Mouse (Mus musculus) MEL (cell line): Measurements from ENCODE around the gene Acoxl. TPM values are rescaled to one million over a fixed set of nuclear protein-coding genes. Genes with fewer than 3 reads are reported as not detected.

Source experiments
- DNase-seq: peaks from one replicate; pipeline ENCODE4 v3.0.0; 2011; ENCODE audit warnings: low read depth, low spot score
- H3K27ac ChIP-seq: 2 replicates; pipeline ENCODE4 v1.5.1; 2012; ENCODE audit warnings: low read depth, mild to moderate bottlenecking, control low read depth, low read length, moderate library complexity; ENCODE audit not compliant: control insufficient read depth
- H3K27me3 ChIP-seq, 2 experiments: fragments of 150-350 bp in 1 of 2; sonication (generic) in 1 of 2; 2 replicates each; pipeline ENCODE4 v1.6.1; 2012; ENCODE audit warnings: low read length in 2 of 2, mild to moderate bottlenecking in 2 of 2, improper control_type of control experiment in 1 of 2, moderate library complexity in 1 of 2; ENCODE audit not compliant: insufficient read depth in 2 of 2, control insufficient read depth in 1 of 2
- H3K36me3 ChIP-seq, 2 experiments: 2 replicates each; pipeline ENCODE4 v1.6.1; 2012 to 2014; ENCODE audit warnings: low read length in 2 of 2, improper control_type of control experiment in 1 of 2, inconsistent platforms in 1 of 2, mild to moderate bottlenecking in 1 of 2; ENCODE audit not compliant: insufficient read depth in 2 of 2, control insufficient read depth in 1 of 2
- H3K4me1 ChIP-seq, 2 experiments: fragments of 150-350 bp in 1 of 2; sonication (generic) in 1 of 2; 2 replicates each; pipeline ENCODE4 v1.6.1; 2012; ENCODE audit warnings: low read length in 2 of 2, improper control_type of control experiment in 1 of 2, mild to moderate bottlenecking in 1 of 2; ENCODE audit not compliant: insufficient read depth in 2 of 2, control insufficient read depth in 1 of 2
- H3K4me3 ChIP-seq, 2 experiments: fragments of 150-350 bp in 1 of 2; sonication (generic) in 1 of 2; 2 replicates each; pipeline ENCODE4 v1.5.1; 2012; ENCODE audit warnings: low read depth in 2 of 2, low read length in 2 of 2, mild to moderate bottlenecking in 2 of 2, moderate library complexity in 2 of 2, control low read depth in 1 of 2, improper control_type of control experiment in 1 of 2; ENCODE audit not compliant: control insufficient read depth in 1 of 2, insufficient read depth in 1 of 2
- H3K79me2 ChIP-seq: 2 replicates; pipeline ENCODE4 v1.6.1; 2012; ENCODE audit warnings: mild to moderate bottlenecking, low read length, moderate library complexity; ENCODE audit not compliant: control insufficient read depth, poor library complexity, insufficient read depth
- H3K9ac ChIP-seq: 2 replicates; pipeline ENCODE4 v1.6.1; 2012; ENCODE audit warnings: low read depth, mild to moderate bottlenecking, control low read depth, low read length, moderate library complexity; ENCODE audit not compliant: control insufficient read depth, poor library complexity, severe bottlenecking
- H3K9me3 ChIP-seq: fragments of 150-350 bp; sonication (generic); replicated peaks from 2 replicates; pipeline ENCODE4 v1.6.1; 2012; ENCODE audit warnings: mild to moderate bottlenecking, low read length, improper control_type of control experiment, moderate library complexity; ENCODE audit not compliant: insufficient read depth
- CHD1 ChIP-seq: IDR thresholded peaks from 2 replicates; pipeline ENCODE4 v1.6.1; 2012; ENCODE audit warnings: low read depth, mild to moderate bottlenecking, inconsistent platforms, low read length, improper control_type of control experiment
- CTCF ChIP-seq, 3 experiments: IDR thresholded peaks in 2 of 3; conservative IDR thresholded peaks in 1 of 3; 2 replicates each; pipeline ENCODE4 v1.5.1; 2011 to 2012; ENCODE audit warnings: low read length in 3 of 3, low read depth in 2 of 3, mild to moderate bottlenecking in 2 of 3, improper control_type of control experiment in 1 of 3, inconsistent platforms in 1 of 3, mixed read lengths in 1 of 3, moderate library complexity in 1 of 3; ENCODE audit not compliant: control insufficient read depth in 1 of 3, insufficient read depth in 1 of 3, poor library complexity in 1 of 3, severe bottlenecking in 1 of 3
- E2F4 ChIP-seq: IDR thresholded peaks from 2 replicates; pipeline ENCODE4 v1.6.1; 2011; ENCODE audit warnings: low read depth, low read length, improper control_type of control experiment, borderline replicate concordance
- ETS1 ChIP-seq: IDR thresholded peaks from 2 replicates; pipeline ENCODE4 v1.6.1; 2012; ENCODE audit warnings: low read depth, mild to moderate bottlenecking, inconsistent platforms, low read length, improper control_type of control experiment, moderate library complexity
- HCFC1 ChIP-seq: IDR thresholded peaks from 2 replicates; pipeline ENCODE4 v1.6.1; 2012; ENCODE audit warnings: low read depth, mild to moderate bottlenecking, inconsistent platforms, low read length, improper control_type of control experiment, moderate library complexity
- JUND ChIP-seq: IDR thresholded peaks from 2 replicates; pipeline ENCODE4 v1.6.1; 2011; ENCODE audit warnings: low read depth, mild to moderate bottlenecking, improper control_type of control experiment, low read length
- KAT2A ChIP-seq: conservative IDR thresholded peaks from 2 replicates; pipeline ENCODE4 v1.6.1; 2012; ENCODE audit warnings: low read depth, low read length, improper control_type of control experiment, inconsistent platforms
- MAX ChIP-seq: IDR thresholded peaks from 2 replicates; pipeline ENCODE4 v1.6.1; 2011; ENCODE audit warnings: low read length, improper control_type of control experiment
- MEF2A ChIP-seq: IDR thresholded peaks from 2 replicates; pipeline ENCODE4 v1.6.1; 2014; ENCODE audit warnings: low read depth, mild to moderate bottlenecking, inconsistent platforms, low read length, improper control_type of control experiment; ENCODE audit not compliant: poor library complexity, insufficient replicate concordance, severe bottlenecking; ENCODE audit errors: extremely low read depth
- MYB ChIP-seq: IDR thresholded peaks from 2 replicates; pipeline ENCODE4 v1.6.1; 2011; ENCODE audit warnings: mild to moderate bottlenecking, low read depth, low read length, improper control_type of control experiment
- POLR2A ChIP-seq, 2 experiments: IDR thresholded peaks; 2 replicates each; pipeline ENCODE4 v1.6.1; 2011 to 2012; ENCODE audit warnings: low read length in 2 of 2, mild to moderate bottlenecking in 2 of 2, control low read depth in 1 of 2, improper control_type of control experiment in 1 of 2, low read depth in 1 of 2, moderate library complexity in 1 of 2; ENCODE audit not compliant: control insufficient read depth in 1 of 2, insufficient read depth in 1 of 2, poor library complexity in 1 of 2
- POLR2AphosphoS5 ChIP-seq: IDR thresholded peaks from 2 replicates; pipeline ENCODE4 v1.6.1; 2012; ENCODE audit warnings: low read depth, borderline replicate concordance, mild to moderate bottlenecking, inconsistent platforms, low read length, moderate library complexity, mixed read lengths
- RAD21 ChIP-seq: IDR thresholded peaks from 2 replicates; pipeline ENCODE4 v1.6.1; 2011; ENCODE audit warnings: mild to moderate bottlenecking, low read depth, low read length, improper control_type of control experiment
- RCOR1 ChIP-seq: IDR thresholded peaks from 2 replicates; pipeline ENCODE4 v1.6.1; 2012; ENCODE audit warnings: low read depth, mild to moderate bottlenecking, inconsistent platforms, low read length, improper control_type of control experiment
- SIN3A ChIP-seq: IDR thresholded peaks from 2 replicates; pipeline ENCODE4 v1.6.1; 2012; ENCODE audit warnings: low read length, improper control_type of control experiment, inconsistent platforms
- SMC3 ChIP-seq: IDR thresholded peaks from 2 replicates; pipeline ENCODE4 v1.6.1; 2011; ENCODE audit warnings: low read depth, low read length, improper control_type of control experiment
- TAL1 ChIP-seq: IDR thresholded peaks from 2 replicates; pipeline ENCODE4 v1.6.1; 2012; ENCODE audit warnings: mild to moderate bottlenecking, inconsistent platforms, low read length, moderate library complexity, mixed read lengths
- TCF12 ChIP-seq: IDR thresholded peaks from 2 replicates; pipeline ENCODE4 v1.6.1; 2014; ENCODE audit warnings: low read depth, mild to moderate bottlenecking, inconsistent platforms, low read length, improper control_type of control experiment, moderate library complexity
- UBTF ChIP-seq: IDR thresholded peaks from 2 replicates; pipeline ENCODE4 v1.6.1; 2012; ENCODE audit warnings: low read depth, mild to moderate bottlenecking, inconsistent platforms, low read length, improper control_type of control experiment, moderate library complexity, borderline replicate concordance; ENCODE audit not compliant: insufficient read depth
- USF1 ChIP-seq: IDR thresholded peaks from 2 replicates; pipeline ENCODE4 v1.6.1; 2014; ENCODE audit warnings: low read depth, mild to moderate bottlenecking, inconsistent platforms, low read length, improper control_type of control experiment, moderate library complexity
- ZC3H11A ChIP-seq: IDR thresholded peaks from 2 replicates; pipeline ENCODE4 v1.6.1; 2012; ENCODE audit warnings: low read depth, mild to moderate bottlenecking, inconsistent platforms, low read length, improper control_type of control experiment
- ZMIZ1 ChIP-seq: IDR thresholded peaks from 2 replicates; pipeline ENCODE4 v1.6.1; 2012; ENCODE audit warnings: low read depth, mild to moderate bottlenecking, inconsistent platforms, low read length, improper control_type of control experiment, moderate library complexity
- polyA plus RNA-seq, 2 experiments: library from polyadenylated mRNA; stranded (reverse) in 1 of 2; unstranded in 1 of 2; fragments of >175 nt in 1 of 2; fragments of >200 nt in 1 of 2; gene quantifications; 2 replicates each; pipeline versions ENCODE4 v1.2.1 to v1.2.4; 2012; ENCODE audit warnings: low replicate concordance in 2 of 2, low read depth in 1 of 2; ENCODE audit not compliant: insufficient read length in 2 of 2, insufficient read depth in 1 of 2, missing spikeins in 1 of 2
- total RNA-seq: library from RNA; depleted of rRNA; stranded (reverse); fragments of 300-350 nt; gene quantifications from 2 replicates; pipeline ENCODE4 v1.2.3, GENCODE M21; 2012

Acoxl gene
- total and polyA plus RNA-seq, 3 experiments = 0.31 to 0.39 TPM; not detected in 1

- H3K36me3 ChIP-seq = no peaks in the 10 kb centered on the region
- H3K4me1 ChIP-seq = no peaks in the 10 kb centered on the region
- no peak overlapping the region for H3K9ac ChIP-seq
These were observed 321.0 kb downstream of the Acoxl start for GRCm38 (mm10) chr2:128159619-128160125.

DNA sequence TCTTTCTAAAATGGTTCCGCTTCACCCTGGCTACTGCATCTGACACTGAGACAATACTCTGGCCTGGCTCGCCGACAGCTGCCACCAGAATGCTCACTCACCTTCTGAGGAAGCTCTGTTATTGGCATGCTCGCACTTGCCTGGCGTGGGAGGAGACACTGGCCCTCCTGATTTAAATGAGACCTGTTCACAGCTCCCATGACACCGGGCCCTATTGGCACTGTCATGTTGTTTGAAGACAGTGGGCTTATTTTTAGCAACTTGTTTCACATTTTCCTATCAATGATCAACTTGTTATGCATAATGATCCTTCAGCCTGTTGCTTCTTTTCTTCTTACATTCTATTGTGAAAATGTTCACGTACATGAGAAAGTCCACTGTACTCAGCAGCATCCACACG lies 324.5 kb downstream of the Acoxl start:
- H3K36me3 ChIP-seq = peaks cover 0 to 13% of the 10 kb centered on the region in 2 experiments; a peak in 2 of 4 replicates
- TF ChIP-seq SIN3A (no peak), ETS1 (no peak), E2F4 (no peak), MEF2A (no peak), KAT2A (no peak), POLR2A (IDR thresholded peaks at IDR 0.05; ENCODE audit: control insufficient read depth in 1 of 2, insufficient read depth in 1 of 2, low read depth in 1 of 2, low read length in 2 of 2, poor library complexity in 1 of 2) (no peak), UBTF (no peak), RAD21 (no peak), CHD1 (no peak), MAX (no peak), ZMIZ1 (no peak), TCF12 (no peak), CTCF (IDR thresholded peaks at IDR 0.05 in 2 of 3, conservative IDR thresholded peaks at IDR 0.05 in 1 of 3; ENCODE audit: control insufficient read depth in 1 of 3, insufficient read depth in 1 of 3, low read depth in 2 of 3, low read length in 3 of 3, poor library complexity in 1 of 3, severe bottlenecking in 1 of 3) (no peak), TAL1 (no peak), MYB (no peak), JUND (no peak)
- no peak overlapping the region for H3K27ac ChIP-seq
- H3K9me3 ChIP-seq = no peaks in the 10 kb centered on the region
- no peaks in the 10 kb centered on the region for H3K27me3 ChIP-seq
- H3K4me1 ChIP-seq = peaks cover 5 to 19% of the 10 kb centered on the region in 2 experiments; a peak in 3 of 4 replicates
- H3K79me2 ChIP-seq = no peaks in the 10 kb centered on the region
- H3K9ac ChIP-seq = no peak overlapping the region
- H3K4me3 ChIP-seq = no peak overlapping the region
- no peak for DNase-seq

More at GRCm38 (mm10) chr2:128159619-128160125, 321.0 kb downstream of the Acoxl start:
- Histone ChIP-seq H3K27ac (no peak overlapping the region), H3K4me3 (no peak overlapping the region), H3K27me3 (no peaks in the 10 kb centered on the region), H3K79me2 (no peaks in the 10 kb centered on the region)
- TF ChIP-seq HCFC1 = no peak
- no peak for TF ChIP-seq SMC3
- no peak for TF ChIP-seq USF1
- TF ChIP-seq MEF2A = no peak
- TF ChIP-seq POLR2AphosphoS5 = no peak
- TF ChIP-seq ZC3H11A = no peak
- no peak for TF ChIP-seq TCF12
- TF ChIP-seq MYB = no peak
- TF ChIP-seq JUND = no peak
- no peak for TF ChIP-seq RCOR1
- no peak for TF ChIP-seq KAT2A
- TF ChIP-seq, all 39 proteins: peak for 0
- H3K9me3 ChIP-seq = no peaks in the 10 kb centered on the region
- DNase-seq = no peak
